Comparison of ENCODE assay signal across 1 mouse cellular context in genomic region chr13:23516822-23517602, GRCm38 (mm10).
TF ChIP-seq lines count a peak whose summit lies in the region.

No protein-coding gene starts in this region.

TF ChIP-seq in CH12.LX, 34 proteins besides CTCF, POLR2A, EP300 and RAD21 (continued from another document):
- TF ChIP-seq NELFE (IDR thresholded peaks at IDR 0.05; ENCODE audit: low read depth, low read length) (no peak), JUND (conservative IDR thresholded peaks at IDR 0.05; ENCODE audit: low read depth, low read length) (no peak), NRF1 (IDR thresholded peaks at IDR 0.05; ENCODE audit: low read depth, low read length) (peak; percentile 46; the same call in 1 of the 2 replicates), USF1 (IDR thresholded peaks at IDR 0.05; ENCODE audit: low read depth, low read length) (no peak), PAX5 (IDR thresholded peaks at IDR 0.05; ENCODE audit: low read length) (no peak), MAX (IDR thresholded peaks at IDR 0.05; ENCODE audit: low read length) (no peak), TBP (conservative IDR thresholded peaks at IDR 0.05; ENCODE audit: low read depth, low read length) (peak; percentile 99), BHLHE40 (IDR thresholded peaks at IDR 0.05; ENCODE audit: low read depth, low read length) (no peak), MEF2A (IDR thresholded peaks at IDR 0.05; ENCODE audit: borderline replicate concordance, low read depth, low read length) (no peak), HCFC1 (IDR thresholded peaks at IDR 0.05; ENCODE audit: low read depth, low read length) (no peak), ETS1 (conservative IDR thresholded peaks at IDR 0.05; ENCODE audit: low read depth, low read length) (no peak), ZMIZ1 (IDR thresholded peaks at IDR 0.05; ENCODE audit: low read depth, low read length) (no peak), ZC3H11A (IDR thresholded peaks at IDR 0.05; ENCODE audit: low read depth, low read length) (no peak), MAZ (IDR thresholded peaks at IDR 0.05; ENCODE audit: low read depth, low read length) (no peak), SMC3 (IDR thresholded peaks at IDR 0.05; ENCODE audit: low read depth, low read length) (no peak), E2F4 (IDR thresholded peaks at IDR 0.05; ENCODE audit: insufficient replicate concordance, low read depth, low read length) (no peak; the same call in 1 of the 2 replicates), RCOR1 (conservative IDR thresholded peaks at IDR 0.05; ENCODE audit: low read depth, low read length) (no peak), MXI1 (IDR thresholded peaks at IDR 0.05; ENCODE audit: low read depth, low read length) (no peak), CHD1 (IDR thresholded peaks at IDR 0.05; ENCODE audit: low read depth, low read length) (peak; percentile 89; the same call in 1 of the 2 replicates), JUN (IDR thresholded peaks at IDR 0.05; ENCODE audit: insufficient read depth, low read depth, low read length) (no peak), SIN3A (IDR thresholded peaks at IDR 0.05; ENCODE audit: low read length) (0 out of 2 replicates have a peak, but pooled peaks have one; percentile 52), MAFK (IDR thresholded peaks at IDR 0.05; ENCODE audit: insufficient replicate concordance, low read length) (peak; percentile 96)
